Mouse (Mus musculus): ENCODE data around the gene Gal3st3.

Gal3st3 gene

GRCm38 (mm10) chr19:5297903-5298800, at the start of gene Gal3st3:
Gene Gal3st3, plus strand, starts transcription at chr19:5298331.
- no peak for DNase-seq

GRCm38 (mm10) chr19:5257140-5257539, 41.0 kb upstream of the Gal3st3 start:
- DNase-seq: peak; percentile 67 to 80

GRCm38 (mm10) chr19:5267015-5267414, 31.1 kb upstream of the Gal3st3 start:
- no peak for DNase-seq

GRCm38 (mm10) chr19:5268017-5268416, 30.1 kb upstream of the Gal3st3 start:
- DNase-seq: no peak

- DNase-seq: no peak
Measured at GRCm38 (mm10) chr19:5268875-5269274, 29.3 kb upstream of the Gal3st3 start.

GRCm38 (mm10) chr19:5269392-5269791, 28.7 kb upstream of the Gal3st3 start:
- no peak for DNase-seq

GRCm38 (mm10) chr19:5271430-5271829, 26.7 kb upstream of the Gal3st3 start:
- DNase-seq: no peak

GRCm38 (mm10) chr19:5272326-5272795, 25.8 kb upstream of the Gal3st3 start:
- peak in 1 of 2 experiments; percentile 47 for DNase-seq

- peak; percentile 94 to 98 for DNase-seq
Measured at GRCm38 (mm10) chr19:5272801-5273733, 25.1 kb upstream of the Gal3st3 start, which contains the start of gene Pacs1. Gene Pacs1, minus strand, starts transcription at chr19:5273119.

GRCm38 (mm10) chr19:5273916-5274315, 24.2 kb upstream of the Gal3st3 start:
- DNase-seq: no peak

- no peak for DNase-seq
Measured at GRCm38 (mm10) chr19:5274641-5275040, 23.5 kb upstream of the Gal3st3 start.

- no peak for DNase-seq
Measured at GRCm38 (mm10) chr19:5275736-5276135, 22.4 kb upstream of the Gal3st3 start.

- DNase-seq: no peak
Measured at GRCm38 (mm10) chr19:5276531-5276930, 21.6 kb upstream of the Gal3st3 start.

GRCm38 (mm10) chr19:5277140-5277539, 21.0 kb upstream of the Gal3st3 start:
- no peak for DNase-seq

- DNase-seq: no peak
Measured at GRCm38 (mm10) chr19:5278381-5278780, 19.8 kb upstream of the Gal3st3 start.

- DNase-seq: peak; percentile 92 to 97
Measured at GRCm38 (mm10) chr19:5294972-5295735, 3.0 kb upstream of the Gal3st3 start, which contains the start of gene Sf3b2. Gene Sf3b2, minus strand, starts transcription at chr19:5295455.

- DNase-seq: no peak
Measured at GRCm38 (mm10) chr19:5295736-5296075, 2.4 kb upstream of the Gal3st3 start.

GRCm38 (mm10) chr19:5296630-5297029, 1.5 kb upstream of the Gal3st3 start:
- no peak for DNase-seq

GRCm38 (mm10) chr19:5300588-5300987, 2.5 kb downstream of the Gal3st3 start:
- no peak for DNase-seq

- DNase-seq: peak; percentile 79 to 81
Measured at GRCm38 (mm10) chr19:5302455-5302854, 4.3 kb downstream of the Gal3st3 start.

- no peak for DNase-seq
Measured at GRCm38 (mm10) chr19:5306279-5306678, 8.1 kb downstream of the Gal3st3 start.

- DNase-seq: peak; percentile 19 to 27
Measured at GRCm38 (mm10) chr19:5306968-5307734, 9.0 kb downstream of the Gal3st3 start.

All from thymus, postnatal 36 days (tissue).